In the genomic region with DNA sequence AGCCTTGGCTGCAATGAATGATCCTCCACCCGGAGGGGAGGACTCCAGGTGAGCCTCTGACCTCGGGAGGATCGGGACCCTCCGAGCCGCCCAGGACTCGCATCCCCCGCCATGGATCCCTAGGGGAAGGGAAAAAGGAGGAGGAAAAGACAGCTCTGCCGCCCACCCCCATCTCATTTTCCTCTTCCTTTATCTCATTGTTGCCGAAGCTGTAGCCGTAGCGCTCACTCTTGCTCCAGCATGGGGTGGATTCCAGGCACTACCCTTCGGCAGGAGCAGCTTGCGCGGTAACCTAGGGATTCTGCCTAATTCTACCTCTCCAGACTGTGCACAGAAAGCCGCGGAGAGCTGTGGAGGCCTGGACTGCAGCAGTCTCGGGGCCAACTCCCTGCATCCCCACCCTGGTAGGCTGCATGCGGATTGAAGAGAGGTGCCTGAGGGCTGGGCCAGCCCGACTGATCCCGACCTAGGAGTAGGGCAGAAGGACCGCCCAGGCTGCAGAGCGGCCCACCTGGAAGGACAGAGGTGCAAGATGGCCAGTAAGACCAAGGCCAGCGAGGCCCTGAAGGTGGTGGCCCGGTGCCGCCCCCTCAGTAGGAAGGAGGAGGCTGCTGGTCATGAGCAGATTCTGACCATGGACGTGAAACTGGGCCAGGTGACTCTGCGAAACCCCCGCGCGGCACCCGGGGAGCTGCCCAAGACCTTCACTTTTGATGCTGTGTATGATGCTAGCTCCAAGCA, we compare ENCODE assay signal across 8 mouse cellular contexts. TPM values are rescaled to one million over a fixed set of nuclear protein-coding genes. Genes with fewer than 3 reads are reported as not detected.
DNase-seq lines count a peak whose midpoint lies in the region; ATAC-seq lines count a peak whose summit lies in the region.

No protein-coding gene starts in this region.

- peak overlapping the region; percentile 84 for H3K4me2 ChIP-seq in embryonic facial prominence, embryonic 12.5 days (replicated peaks)
- peak overlapping the region; percentile 92 for H3K4me2 ChIP-seq in hindbrain, embryonic 14.5 days (replicated peaks)

- peak overlapping the region; percentile 80 for H3K27ac ChIP-seq in embryonic facial prominence, embryonic 12.5 days
- H3K27ac ChIP-seq in hindbrain, embryonic 14.5 days: peak overlapping the region; percentile 95

- H3K36me3 ChIP-seq in embryonic facial prominence, embryonic 12.5 days: peaks cover 16% of the 10 kb centered on the region
- peaks cover 15% of the 10 kb centered on the region for H3K36me3 ChIP-seq in hindbrain, embryonic 14.5 days (replicated peaks; ENCODE audit: control insufficient read depth, insufficient read depth)

- 4% methylated on average over 29 of the region's 31 CpGs for WGBS in embryonic facial prominence, embryonic 12.5 days
- 3% methylated on average over 31 of the region's 31 CpGs for WGBS in hindbrain, embryonic 14.5 days

- DNase-seq in adrenal gland, postnatal 14 days: peak; percentile 48
- no peak for DNase-seq in adrenal gland, postnatal 10 days
- DNase-seq in ovary, postnatal 36 days (ENCODE audit: low spot score): peak; percentile 27
- no peak for DNase-seq in ovary, adult 18-20 months (ENCODE audit: low spot score)
- DNase-seq in hindbrain, embryonic 14.5 days (ENCODE audit: low spot score): peak; percentile 49
- peak; percentile 24 for DNase-seq in yolk sac, embryonic 10.5 days (ENCODE audit: low spot score)

- peak overlapping the region; percentile 65 for H3K4me3 ChIP-seq in embryonic facial prominence, embryonic 12.5 days
- peak overlapping the region; percentile 60 for H3K4me3 ChIP-seq in hindbrain, embryonic 14.5 days (replicated peaks; ENCODE audit: low read length)

- H3K4me1 ChIP-seq in embryonic facial prominence, embryonic 12.5 days: peaks cover 27% of the 10 kb centered on the region
- peaks cover 43% of the 10 kb centered on the region for H3K4me1 ChIP-seq in hindbrain, embryonic 14.5 days (replicated peaks; ENCODE audit: control insufficient read depth, insufficient read depth, low read length)

- no peaks in the 10 kb centered on the region for H3K27me3 ChIP-seq in embryonic facial prominence, embryonic 12.5 days
- H3K27me3 ChIP-seq in hindbrain, embryonic 14.5 days (ENCODE audit: control insufficient read depth, insufficient read depth, low read length): no peaks in the 10 kb centered on the region

- H3K9ac ChIP-seq in embryonic facial prominence, embryonic 12.5 days: peak overlapping the region; percentile 69
- peak overlapping the region; percentile 94 for H3K9ac ChIP-seq in hindbrain, embryonic 14.5 days

- ATAC-seq in embryonic facial prominence, embryonic 12.5 days (ENCODE audit: insufficient number of reproducible peaks, insufficient read depth, low FRiP score, low TSS enrichment): peak; percentile 52
- ATAC-seq in hindbrain, embryonic 14.5 days (ENCODE audit: low FRiP score): peak; percentile 49
- ATAC-seq in megakaryocyte, adult 5-6 weeks (ENCODE audit: poor library complexity, severe bottlenecking): peak; percentile 48

- H3K9me3 ChIP-seq in embryonic facial prominence, embryonic 12.5 days: 0 out of 2 replicates have a peak, but pooled peaks cover 5% of the 10 kb centered on the region
- no peaks in the 10 kb centered on the region for H3K9me3 ChIP-seq in hindbrain, embryonic 14.5 days (ENCODE audit: control insufficient read depth, low read length)

RNA-seq across cellular contexts. Expression of a gene that starts 0.7 kb away (rescaled TPM):
- total RNA-seq in adrenal gland, postnatal 14 days (2021): 12.3 and 18.5 TPM in 2 replicates
- 10 to 100 TPM; 13.2 to 18.5 TPM for total RNA-seq in adrenal gland, postnatal 10 days (2021)
- polyA plus RNA-seq in embryonic facial prominence, embryonic 12.5 days (2016; fragmentation: Nextera tagmentation; extraction: Ambion mirVana): 26.1 and 28.1 TPM in 2 replicates
- 73.8 and 77.9 TPM in 2 replicates for polyA plus RNA-seq in hindbrain, embryonic 14.5 days (2014; fragmentation: Nextera tagmentation; extraction: Ambion mirVana)
- total RNA-seq in megakaryocyte, adult 5-6 weeks (2015): 1.8 and 2.5 TPM in 2 replicates
- 1.8 and 1.9 TPM in 2 replicates for total RNA-seq in megakaryocyte, adult 5-6 weeks (2017)

RNA-seq across cellular contexts. Expression of a gene that starts 55.9 kb away (rescaled TPM):
- total RNA-seq in adrenal gland, postnatal 14 days (2021): 157 TPM in 2 replicates
- total RNA-seq in adrenal gland, postnatal 10 days (2021): 100 to 1,000 TPM; 145 to 155 TPM
- polyA plus RNA-seq in embryonic facial prominence, embryonic 12.5 days (2016; fragmentation: Nextera tagmentation; extraction: Ambion mirVana): 116 and 121 TPM in 2 replicates
- 181 and 199 TPM in 2 replicates for polyA plus RNA-seq in hindbrain, embryonic 14.5 days (2014; fragmentation: Nextera tagmentation; extraction: Ambion mirVana)
- total RNA-seq in megakaryocyte, adult 5-6 weeks (2015): 68.7 and 74.6 TPM in 2 replicates
- total RNA-seq in megakaryocyte, adult 5-6 weeks (2017): 94.9 and 96.9 TPM in 2 replicates

Comparison
In these comparisons a context has a peak if more than half of its experiments do, and no peak if none do; other contexts are left out.
1. DNase-seq: peak in adrenal gland, postnatal 14 days (single experiment), ovary, postnatal 36 days (single experiment), hindbrain, embryonic 14.5 days (single experiment) and yolk sac, embryonic 10.5 days (single experiment); none in adrenal gland, postnatal 10 days (single experiment) and ovary, adult 18-20 months (single experiment).
2. Peak in every context shown above with its lines, with median percentiles within 50 percentile points of each other: ATAC-seq.